Mouse (Mus musculus) kidney, adult 10 weeks (tissue): ENCODE data around the gene Herpud2. TPM values are rescaled to one million over a fixed set of nuclear protein-coding genes. Genes with fewer than 3 reads are reported as not detected.

Experiments
- polyA plus RNA-seq: library from polyadenylated mRNA; stranded (reverse); fragments of 350-450 nt; fragmentation: Illumina TruSeq; extraction: RNeasy Lipid Tissue Mini Kit (QIAGEN cat#74804); gene quantifications from one replicate; pipeline ENCODE4 v1.2.3, GENCODE M21; 2014; ENCODE audit warnings: low read depth, low replicate concordance

Herpud2 gene
- 55.2 TPM for polyA plus RNA-seq

DNA sequence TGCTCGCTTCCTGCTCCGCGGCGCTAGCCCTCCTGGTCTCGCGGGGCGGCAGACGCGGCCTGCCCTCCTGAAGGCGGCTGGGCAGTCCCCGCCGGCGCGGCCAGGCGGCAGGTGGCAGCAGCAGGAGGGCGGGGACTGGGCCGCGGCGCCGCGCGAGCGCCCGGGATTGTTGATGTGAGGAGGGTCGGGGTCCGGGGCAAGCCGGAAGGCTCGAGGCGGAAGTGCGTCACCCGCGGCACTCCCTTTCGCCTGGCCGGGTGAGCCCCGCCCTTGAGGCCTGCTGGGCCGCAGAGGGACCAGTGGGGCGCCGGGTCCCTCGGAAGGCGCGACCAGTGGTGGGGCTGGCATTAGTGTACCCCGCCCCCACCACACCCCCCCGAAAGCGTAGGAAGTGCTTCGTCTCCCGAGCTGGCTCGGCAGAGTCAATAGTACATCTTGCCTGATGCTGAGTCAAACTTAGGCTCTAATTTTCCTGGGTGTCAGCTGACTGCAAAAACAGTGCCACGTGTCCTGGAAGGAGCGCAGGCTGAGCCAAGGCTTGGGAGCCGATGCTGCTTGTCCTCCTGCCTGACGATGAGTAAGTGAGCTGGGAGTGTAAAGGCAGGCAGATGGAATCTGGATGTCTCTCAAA is at the start of gene Herpud2:
Gene Herpud2, minus strand, starts transcription at position 210 of the 631 bp plus-strand sequence.

GRCm38 (mm10) chr9:25089122-25089521 is 62.5 kb downstream of the Herpud2 start, which contains the start of gene Gm10181:
Gene Gm10181, plus strand, starts transcription at chr9:25089422.

Other genes starting within 250 kb of the Herpud2 start
- gene Gm10181, start 62.4 kb downstream of the Herpud2 start, polyA plus RNA-seq: not detected
- 331 TPM for gene Sept7, start 100.6 kb upstream of the Herpud2 start, polyA plus RNA-seq